9 mouse cellular contexts compared by ENCODE assay signal in the genomic region with DNA sequence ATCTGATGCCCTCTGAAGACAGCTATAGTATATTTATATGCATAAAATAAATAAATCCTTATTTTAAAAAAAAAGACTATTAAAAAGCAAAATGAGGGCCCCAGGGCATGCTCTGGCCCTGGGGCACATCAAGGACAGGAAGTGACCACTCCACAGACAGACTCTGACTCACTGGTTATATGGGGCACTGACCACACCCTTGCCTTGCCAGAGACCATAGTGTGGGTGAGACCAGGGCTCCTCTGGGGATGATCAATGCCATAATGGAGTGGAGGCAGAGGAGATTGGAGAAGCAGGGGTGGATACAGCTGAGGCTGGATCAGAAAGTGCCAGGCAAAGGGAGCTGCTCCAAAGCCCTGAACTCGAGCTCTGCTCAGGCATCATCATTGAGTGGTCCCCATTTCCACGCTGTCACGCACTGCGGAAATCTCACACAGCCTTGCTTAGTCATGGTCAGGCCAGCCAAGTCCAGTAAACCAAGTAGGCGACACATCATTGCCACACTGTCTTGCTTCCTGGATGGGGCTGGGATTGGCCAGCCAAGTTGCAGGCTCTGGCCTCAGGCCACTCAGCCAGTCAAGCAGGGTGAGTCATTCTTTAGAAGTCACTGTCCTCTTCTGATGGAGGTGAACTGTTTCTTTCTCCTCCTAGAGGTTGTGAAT. TPM values are rescaled to one million over a fixed set of nuclear protein-coding genes. Genes with fewer than 3 reads are reported as not detected.
DNase-seq lines count a peak whose midpoint lies in the region; ATAC-seq lines count a peak whose summit lies in the region.
"Had no signal": no experiment of that assay in that cellular context is flagged by ENCODE, and none has a peak within 500 bp of the region (broad histone marks: within the 10 kb centered on the region; RNA-seq: fewer than 3 reads in every experiment).

No protein-coding gene starts in this region.

- no peak overlapping the region for H3K9ac ChIP-seq in heart, embryonic 12.5 days
- H3K9ac ChIP-seq: hindbrain, embryonic 12.5 days had no signal

- no peak overlapping the region for H3K4me3 ChIP-seq in heart, embryonic 12.5 days
- no peak overlapping the region for H3K4me3 ChIP-seq in macrophage (ENCODE audit: inconsistent target)
- H3K4me3 ChIP-seq: hindbrain, embryonic 12.5 days had no signal

- no peaks in the 10 kb centered on the region for H3K36me3 ChIP-seq in heart, embryonic 12.5 days
- H3K36me3 ChIP-seq in macrophage (ENCODE audit: inconsistent target) = no peaks in the 10 kb centered on the region
- H3K36me3 ChIP-seq: hindbrain, embryonic 12.5 days had no signal

- no peak overlapping the region for H3K27ac ChIP-seq in heart, embryonic 12.5 days (ENCODE audit: poor library complexity, severe bottlenecking)
- peak overlapping the region; percentile 93 for H3K27ac ChIP-seq in macrophage
- H3K27ac ChIP-seq: hindbrain, embryonic 12.5 days had no signal

- no peak for ATAC-seq in heart, embryonic 12.5 days (ENCODE audit: insufficient number of reproducible peaks, low FRiP score)

- no peaks in the 10 kb centered on the region for H3K27me3 ChIP-seq in heart, embryonic 12.5 days (replicated peaks)
- H3K27me3 ChIP-seq: hindbrain, embryonic 12.5 days had no signal

- no peaks in the 10 kb centered on the region for H3K9me3 ChIP-seq in heart, embryonic 12.5 days (replicated peaks)
- H3K9me3 ChIP-seq: hindbrain, embryonic 12.5 days had no signal

- H3K4me2 ChIP-seq in heart, embryonic 12.5 days = no peak overlapping the region
- H3K4me2 ChIP-seq: hindbrain, embryonic 12.5 days had no signal

- H3K79me2 ChIP-seq in macrophage (ENCODE audit: inconsistent target) = no peaks in the 10 kb centered on the region

- peak; percentile 41 to 69 for DNase-seq in heart, adult 18-20 months
- peak; percentile 92 for DNase-seq in adipocyte (ENCODE audit: low spot score)
- peak; percentile 60 to 69 for DNase-seq in gastrocnemius, postnatal 36 days
- no peak for DNase-seq in c-Kit-positive CD71-positive TER-119-positive erythroid progenitor cells, embryonic 14.5 days (ENCODE audit: low spot score)
- no peak for DNase-seq in layer of hippocampus, postnatal 14 days (ENCODE audit: low spot score in 2 of 2)
- no peak for DNase-seq in left cerebral cortex, adult 8-10 months (ENCODE audit: low spot score in 2 of 2)

- 81% methylated on average over 5 of the region's 5 CpGs for WGBS in heart, embryonic 12.5 days
- 32% methylated on average over 5 of the region's 5 CpGs for WGBS in macrophage (ENCODE audit: missing documents)

- H3K4me1 ChIP-seq in heart, embryonic 12.5 days (replicated peaks) = no peaks in the 10 kb centered on the region
- H3K4me1 ChIP-seq: hindbrain, embryonic 12.5 days had no signal

- intact Hi-C loops in gastrocnemius, postnatal 36 days (cut with DNase I) = no loop called here

RNA-seq across cellular contexts. Expression of gene Tmem230, which starts 35.5 kb away (rescaled TPM):
- total RNA-seq in heart, adult 18-20 months (2021) = 10 to 100 TPM; 24.7 to 26.9 TPM
- polyA plus RNA-seq in heart, embryonic 12.5 days (2016; fragmentation: Nextera tagmentation; extraction: Ambion mirVana) = 40.3 and 40.7 TPM in 2 replicates
- total RNA-seq in gastrocnemius, postnatal 36 days (2021) = 10 to 100 TPM; 18.1 to 22.8 TPM
- 10 to 100 TPM in 24 of 26 experiments, 1 to 10 TPM in 2; 5.2 to 51.6 (median 25.6) TPM for total RNA-seq in macrophage (2018; cell fraction: chromatin; rRNA removed)
- total RNA-seq in macrophage (2018; cell fraction: cytosol; rRNA removed) = 10 to 100 TPM; 39.6 to 64.0 (median 54.0) TPM
- 10 to 100 TPM; 22.8 to 94.8 (median 41.2) TPM for total RNA-seq in macrophage (2018; cell fraction: nucleus; rRNA removed)
- polyA plus RNA-seq in macrophage (2018) = 48.4 to 82.0 TPM (median 65.1 TPM) in 3 replicates
- total RNA-seq in layer of hippocampus, postnatal 14 days (2021) = 10 to 100 TPM; 25.8 to 27.7 TPM
- 10 to 100 TPM; 34.0 to 37.1 (median 36.4) TPM for total RNA-seq in left cerebral cortex, adult 8-10 months (2022)

RNA-seq across cellular contexts. Expression of gene Pcna, which starts 41.0 kb away (rescaled TPM):
- total RNA-seq in heart, adult 18-20 months (2021) = 10 to 100 TPM; 40.6 to 41.8 TPM
- 172 and 177 TPM in 2 replicates for polyA plus RNA-seq in heart, embryonic 12.5 days (2016; fragmentation: Nextera tagmentation; extraction: Ambion mirVana)
- 10 to 100 TPM; 19.7 to 20.7 TPM for total RNA-seq in gastrocnemius, postnatal 36 days (2021)
- 100 to 1,000 TPM in 6 of 26 experiments, 10 to 100 TPM in 20; 41.5 to 158 (median 77.7) TPM for total RNA-seq in macrophage (2018; cell fraction: chromatin; rRNA removed)
- total RNA-seq in macrophage (2018; cell fraction: cytosol; rRNA removed) = 100 to 1,000 TPM; 209 to 316 (median 252) TPM
- total RNA-seq in macrophage (2018; cell fraction: nucleus; rRNA removed) = 100 to 1,000 TPM in 23 of 26 experiments, 10 to 100 TPM in 3; 77.9 to 298 (median 112) TPM
- 211 to 931 TPM (median 452 TPM) in 3 replicates for polyA plus RNA-seq in macrophage (2018)
- 10 to 100 TPM; 45.3 to 51.5 TPM for total RNA-seq in layer of hippocampus, postnatal 14 days (2021)
- 10 to 100 TPM; 51.4 to 59.2 (median 53.9) TPM for total RNA-seq in left cerebral cortex, adult 8-10 months (2022)

RNA-seq across cellular contexts. Expression of gene Cds2, which starts 50.8 kb away (rescaled TPM):
- 10 to 100 TPM; 81.6 to 88.8 TPM for total RNA-seq in heart, adult 18-20 months (2021)
- polyA plus RNA-seq in heart, embryonic 12.5 days (2016; fragmentation: Nextera tagmentation; extraction: Ambion mirVana) = 18.9 and 21.0 TPM in 2 replicates
- total RNA-seq in gastrocnemius, postnatal 36 days (2021) = 10 to 100 TPM; 14.4 to 15.0 TPM
- 100 to 1,000 TPM in 8 of 26 experiments, 10 to 100 TPM in 18; 17.6 to 118 (median 84.2) TPM for total RNA-seq in macrophage (2018; cell fraction: chromatin; rRNA removed)
- total RNA-seq in macrophage (2018; cell fraction: cytosol; rRNA removed) = 10 to 100 TPM; 41.5 to 83.2 (median 60.9) TPM
- total RNA-seq in macrophage (2018; cell fraction: nucleus; rRNA removed) = 100 to 1,000 TPM in 16 of 26 experiments, 10 to 100 TPM in 10; 58.3 to 168 (median 104) TPM
- polyA plus RNA-seq in macrophage (2018) = 27.8 to 48.0 TPM (median 34.4 TPM) in 3 replicates
- 100 to 1,000 TPM; 194 to 204 TPM for total RNA-seq in layer of hippocampus, postnatal 14 days (2021)
- 100 to 1,000 TPM; 257 to 277 (median 265) TPM for total RNA-seq in left cerebral cortex, adult 8-10 months (2022)

Comparison
In these comparisons a context has a peak if more than half of its experiments do, and no peak if none do; other contexts are left out.
1. DNase-seq: peak in heart, adult 18-20 months (2 of 2), adipocyte (single experiment) and gastrocnemius, postnatal 36 days (2 of 2); none in c-Kit-positive CD71-positive TER-119-positive erythroid progenitor cells, embryonic 14.5 days (single experiment), layer of hippocampus, postnatal 14 days (0 of 2) and left cerebral cortex, adult 8-10 months (0 of 2).
2. RNA of gene Cds2, which starts 50.8 kb away (total RNA-seq): 257 to 277 TPM in left cerebral cortex, adult 8-10 months, 194 to 204 TPM in layer of hippocampus, postnatal 14 days and 81.6 to 88.8 TPM in heart, adult 18-20 months; 14.4 to 15.0 TPM in gastrocnemius, postnatal 36 days; every median in the first group is over 4 times any median in the second.